Mouse (Mus musculus): ENCODE measurements around the gene Olfr1258. TPM values are rescaled to one million over a fixed set of nuclear protein-coding genes. Genes with fewer than 3 reads are reported as not detected.
"Not testable (repeated sequence)": the region's sequence is repeated elsewhere in the genome, so short reads cannot be mapped to it uniquely, and the experiment has no call there.

Olfr1258 gene
- not detected in 2 replicates for total RNA-seq (2017)

GRCm38 (mm10) chr2:89927009-89927408 is at the start of gene Olfr1258:
Gene Olfr1258 (plus strand): TSS chr2:89927309.
- ATAC-seq (replicated peaks; ENCODE audit: low read depth, poor library complexity, severe bottlenecking): no peak

GRCm38 (mm10) chr2:89878137-89878536 is 49.0 kb upstream of the Olfr1258 start, which contains the start of gene Olfr1257:
Gene Olfr1257 (plus strand): TSS chr2:89878437.
- no peak for ATAC-seq (replicated peaks; ENCODE audit: low read depth, poor library complexity, severe bottlenecking)

GRCm38 (mm10) chr2:89912616-89913015 is 14.5 kb upstream of the Olfr1258 start:
- ATAC-seq (replicated peaks; ENCODE audit: low read depth, poor library complexity, severe bottlenecking): not testable (repeated sequence)

GRCm38 (mm10) chr2:89948564-89948963 is 21.5 kb downstream of the Olfr1258 start, which contains the start of gene Olfr1259:
Gene Olfr1259 (minus strand): TSS chr2:89948664.
- no peak for ATAC-seq (replicated peaks; ENCODE audit: low read depth, poor library complexity, severe bottlenecking)

GRCm38 (mm10) chr2:89974184-89974583 is 47.1 kb downstream of the Olfr1258 start, which contains the start of gene Olfr1260:
Gene Olfr1260 (plus strand): TSS chr2:89974340.
- no peak for ATAC-seq (replicated peaks; ENCODE audit: low read depth, poor library complexity, severe bottlenecking)

- ATAC-seq (replicated peaks; ENCODE audit: low read depth, poor library complexity, severe bottlenecking): no peak
Measured at GRCm38 (mm10) chr2:89977709-89978108, 50.6 kb downstream of the Olfr1258 start.

Other genes with a start within 250 kb of the Olfr1258 start
- gene Olfr1252, start 202.3 kb upstream of the Olfr1258 start, total RNA-seq (2017): not detected in 2 replicates
- not detected in 2 replicates for gene Olfr1253, start 170.2 kb upstream of the Olfr1258 start, total RNA-seq (2017)
- not detected in 2 replicates for gene Olfr1254, start 133.7 kb upstream of the Olfr1258 start, total RNA-seq (2017)
- gene Olfr1255, start 115.3 kb upstream of the Olfr1258 start, total RNA-seq (2017): not detected in 2 replicates
- gene Olfr1256, start 85.8 kb upstream of the Olfr1258 start, total RNA-seq (2017): not detected in 2 replicates
- not detected in 2 replicates for gene Olfr48, start 79.1 kb upstream of the Olfr1258 start, total RNA-seq (2017)
- not detected in 2 replicates for gene Olfr1257, start 48.9 kb upstream of the Olfr1258 start, total RNA-seq (2017)
- not detected in 2 replicates for gene Olfr1259, start 21.4 kb downstream of the Olfr1258 start, total RNA-seq (2017)
- gene Olfr1260, start 47.0 kb downstream of the Olfr1258 start, total RNA-seq (2017): not detected in 2 replicates
- gene Olfr1261, start 63.9 kb downstream of the Olfr1258 start, total RNA-seq (2017): not detected in 2 replicates
- gene Olfr1262, start 72.8 kb downstream of the Olfr1258 start, total RNA-seq (2017): not detected in 2 replicates
- not detected in 2 replicates for gene Olfr1263, start 84.8 kb downstream of the Olfr1258 start, total RNA-seq (2017)
- not detected in 2 replicates for gene Olfr1264, start 98.3 kb downstream of the Olfr1258 start, total RNA-seq (2017)
- not detected in 2 replicates for gene Olfr1265, start 108.0 kb downstream of the Olfr1258 start, total RNA-seq (2017)
- not detected in 2 replicates for gene Olfr140, start 136.3 kb downstream of the Olfr1258 start, total RNA-seq (2017)
- not detected in 2 replicates for gene Olfr1269, start 194.1 kb downstream of the Olfr1258 start, total RNA-seq (2017)
- not detected in 2 replicates for gene Olfr32, start 215.0 kb downstream of the Olfr1258 start, total RNA-seq (2017)
- gene Olfr1270, start 225.8 kb downstream of the Olfr1258 start, total RNA-seq (2017): not detected in 2 replicates